Mouse (Mus musculus) adrenal gland, adult 8-10 months (tissue): ENCODE data around the gene Fbxo41. TPM values are rescaled to one million over a fixed set of nuclear protein-coding genes. Genes with fewer than 3 reads are reported as not detected.
"Not testable (repeated sequence)": the region's sequence is repeated elsewhere in the genome, so short reads cannot be mapped to it uniquely, and the experiment has no call there.

Source experiments
- DNase-seq: peaks from one replicate; pipeline ENCODE4 v3.0.0; 2022
- total RNA-seq, 4 experiments: library from RNA; stranded (reverse); gene quantifications; 2 replicates each; pipeline ENCODE4 v1.2.4; 2022

The Fbxo41 gene
- total RNA-seq, 4 experiments from 2014 or later, result 0.70 to 1.8 (median 1.5) TPM

DNA sequence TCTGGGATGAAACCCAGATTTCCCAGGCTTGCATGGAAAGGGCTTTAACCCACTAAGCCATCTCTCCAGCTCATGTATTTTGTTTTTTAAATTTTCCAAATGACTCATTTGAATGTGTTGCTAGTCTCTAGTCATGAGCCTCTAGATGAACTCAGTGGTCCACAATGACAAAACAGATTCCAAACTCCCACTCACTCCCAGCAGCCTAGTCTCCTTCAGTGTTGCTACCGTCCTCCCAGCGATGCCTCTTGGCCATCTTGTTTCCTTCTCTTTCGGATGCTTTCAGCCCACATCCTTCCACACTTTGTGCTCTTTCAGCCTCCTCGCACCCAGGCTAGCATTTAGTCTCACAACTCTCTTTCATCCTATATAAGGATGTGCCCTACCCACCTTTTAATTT lies 12.5 kb downstream of the Fbxo41 start:
- DNase-seq, result no peak

DNA sequence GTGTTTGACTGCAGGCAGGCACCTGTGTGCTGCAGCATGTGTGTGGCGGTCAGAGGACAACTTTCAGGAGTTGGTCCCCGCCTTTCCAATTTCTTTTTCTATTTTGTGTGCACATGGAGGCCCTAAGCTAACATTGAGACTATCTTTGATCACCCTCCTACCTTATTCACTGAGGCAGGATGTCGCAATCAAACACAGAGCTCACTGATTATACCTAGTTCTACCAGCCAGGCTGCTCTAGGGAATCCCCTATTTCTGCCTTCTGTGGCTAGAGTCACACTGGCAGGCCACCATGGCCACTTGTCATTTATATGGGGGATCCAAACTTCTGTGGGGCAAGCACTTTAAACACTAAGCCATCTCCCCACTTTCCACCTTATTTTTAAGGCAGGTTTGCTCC lies 13.1 kb downstream of the Fbxo41 start:
- DNase-seq, result no peak

DNA sequence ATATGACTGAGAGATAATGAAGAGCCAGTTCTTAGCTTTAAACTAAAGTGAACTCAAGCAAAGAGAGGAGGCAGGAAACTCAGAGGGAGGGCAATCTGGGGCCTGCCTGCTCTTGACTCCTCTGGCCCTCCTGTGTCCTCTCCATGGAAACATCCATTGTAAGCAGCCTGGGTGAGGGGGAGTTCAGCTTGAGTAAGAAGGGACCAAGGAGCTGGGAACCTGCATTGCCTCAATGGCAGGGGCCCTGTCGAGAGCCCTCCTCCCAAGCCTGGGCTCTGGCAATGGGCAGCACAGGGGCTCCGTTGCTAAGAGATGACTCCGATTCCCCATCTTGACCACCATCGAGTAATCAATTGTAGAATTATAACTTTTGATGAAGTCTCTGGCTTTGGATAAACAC lies 14.3 kb downstream of the Fbxo41 start:
- no peak for DNase-seq

GRCm38 (mm10) chr6:85485738-85486137 lies 17.1 kb downstream of the Fbxo41 start:
- DNase-seq, result no peak

- no peak for DNase-seq
Measured at GRCm38 (mm10) chr6:85483843-85484721, 18.7 kb downstream of the Fbxo41 start.

- no peak for DNase-seq
Measured at GRCm38 (mm10) chr6:85480685-85481084, 22.1 kb downstream of the Fbxo41 start.

DNA sequence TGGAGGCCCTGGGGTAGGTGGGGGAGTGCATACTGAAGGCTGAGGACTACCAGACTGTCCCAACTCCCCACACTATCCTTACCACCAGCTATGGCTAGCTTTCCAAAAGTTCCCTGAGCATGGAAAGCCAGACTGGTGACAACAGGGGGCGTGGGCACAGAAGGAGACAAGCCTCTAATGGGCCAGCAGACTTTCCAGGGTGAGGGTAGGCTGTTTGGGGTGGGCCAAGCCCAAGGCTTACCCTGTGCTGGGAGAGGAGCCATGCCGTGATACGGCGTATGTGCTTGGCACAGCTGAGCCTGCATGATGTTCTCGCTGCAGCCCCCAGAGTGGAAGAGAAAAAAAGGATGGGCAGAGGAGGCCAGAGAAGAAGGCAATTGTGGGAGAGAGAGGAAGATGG lies 22.8 kb downstream of the Fbxo41 start:
- no peak for DNase-seq

- DNase-seq, result no peak
Measured at GRCm38 (mm10) chr6:85478416-85478815, 24.4 kb downstream of the Fbxo41 start.

- DNase-seq, result no peak
Measured at GRCm38 (mm10) chr6:85477366-85477917, 25.4 kb downstream of the Fbxo41 start.

DNA sequence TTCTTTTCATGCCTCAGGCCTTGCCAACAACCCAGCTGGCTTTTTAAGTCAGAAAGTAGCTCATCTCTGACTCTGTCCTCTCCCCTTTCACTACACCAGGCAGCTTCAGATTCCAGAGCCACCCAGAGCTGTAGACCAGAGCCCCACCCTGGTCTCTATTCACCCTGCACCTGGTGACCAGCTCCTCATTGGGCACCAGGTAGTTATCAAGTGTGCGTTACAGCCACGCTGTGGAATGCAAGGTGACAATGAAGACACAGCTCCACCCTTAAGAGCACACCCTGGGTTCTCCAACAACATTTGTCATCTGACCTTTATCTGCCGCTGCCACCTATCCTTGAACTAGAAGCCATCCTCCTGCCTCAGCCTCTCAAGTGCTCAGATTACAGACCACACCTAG lies 27.2 kb downstream of the Fbxo41 start:
- DNase-seq, result no peak

DNA sequence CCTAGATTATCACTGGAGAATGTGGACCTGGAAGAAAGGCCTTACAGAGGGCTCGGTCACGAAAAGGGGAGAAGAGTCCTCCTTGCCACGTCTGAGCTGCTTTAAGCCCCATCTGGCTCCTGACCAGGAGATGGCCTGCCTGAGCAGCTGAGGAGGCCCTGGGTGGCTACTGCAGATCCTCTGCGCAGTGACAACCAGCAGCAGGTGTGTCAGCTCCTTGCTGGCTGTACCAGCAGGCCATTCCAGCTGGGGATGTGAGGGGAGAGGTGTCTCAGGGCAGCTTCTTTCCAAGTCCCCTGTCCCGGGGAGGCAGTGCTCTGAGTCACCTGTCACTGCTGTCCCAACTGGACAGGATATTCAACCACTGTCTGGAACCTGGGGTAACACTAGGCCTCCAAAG lies 30.3 kb downstream of the Fbxo41 start:
- DNase-seq, result no peak

GRCm38 (mm10) chr6:85471962-85472361 lies 30.8 kb downstream of the Fbxo41 start:
- no peak for DNase-seq

DNA sequence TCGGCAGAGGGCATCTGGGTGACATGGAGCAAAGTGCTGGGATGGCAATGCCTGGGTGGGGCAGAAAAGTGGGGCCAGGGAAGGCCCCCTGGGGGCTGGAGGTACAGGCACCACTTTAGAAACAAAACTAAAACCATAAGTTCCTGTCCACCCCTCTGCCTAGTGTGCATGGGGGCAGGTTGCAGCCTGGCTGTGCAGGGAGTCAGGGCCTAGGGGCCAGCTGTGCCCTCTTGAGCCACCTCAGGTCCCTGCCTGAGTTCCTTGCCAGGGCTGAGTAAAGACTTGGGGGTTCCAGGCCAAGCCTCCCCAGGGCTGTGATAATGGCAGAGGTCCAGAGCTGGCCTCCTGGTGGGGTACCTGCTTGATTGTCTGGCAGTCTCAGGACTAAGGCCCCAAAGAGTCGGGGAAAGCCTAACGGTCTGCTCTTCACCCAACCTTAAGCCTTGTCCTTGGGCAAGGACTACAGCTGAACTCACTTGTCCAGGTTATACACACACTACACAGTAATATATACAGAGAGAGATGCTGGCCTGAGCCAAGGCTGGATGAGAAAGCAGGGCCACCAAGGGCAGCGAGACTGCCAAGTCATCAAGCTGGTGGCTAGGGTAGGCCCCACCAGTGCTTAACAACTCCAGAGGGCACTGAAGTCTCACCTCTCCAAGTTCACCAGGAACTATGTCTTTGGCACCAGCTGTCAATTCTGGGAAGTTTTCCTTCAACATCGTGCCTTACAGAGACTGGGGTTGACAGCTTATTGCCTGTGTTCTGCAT lies 32.9 kb downstream of the Fbxo41 start:
- peak; percentile 47 for DNase-seq

GRCm38 (mm10) chr6:85465381-85465780 lies 37.4 kb downstream of the Fbxo41 start:
- no peak for DNase-seq

GRCm38 (mm10) chr6:85459621-85460020 lies 43.2 kb downstream of the Fbxo41 start:
- no peak for DNase-seq

- peak; percentile 32 for DNase-seq
Measured at GRCm38 (mm10) chr6:85452816-85453215, 50.0 kb downstream of the Fbxo41 start.

DNA sequence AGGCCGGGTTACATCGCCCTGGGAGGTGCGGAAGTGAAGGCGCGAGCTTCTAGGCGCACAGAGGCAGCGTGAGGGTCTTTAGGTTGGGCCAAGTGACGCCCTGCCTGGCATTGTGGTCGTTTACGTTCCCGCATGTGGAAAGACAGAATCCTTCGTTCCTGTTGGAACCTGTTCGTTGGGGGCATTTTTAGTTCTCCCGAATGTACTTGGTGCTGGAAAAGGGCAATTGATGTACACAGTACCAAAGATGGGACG lies 50.5 kb downstream of the Fbxo41 start:
- DNase-seq, result no peak

- peak; percentile 98 for DNase-seq
Measured at GRCm38 (mm10) chr6:85451664-85452410, 51.0 kb downstream of the Fbxo41 start, which contains the start of gene Pradc1. Gene Pradc1, minus strand, starts transcription at chr6:85451970.

- peak; percentile 98 for DNase-seq
Measured at GRCm38 (mm10) chr6:85450697-85451663, 51.8 kb downstream of the Fbxo41 start, which contains the start of gene Cct7. Gene Cct7, plus strand, starts transcription at chr6:85451514.

DNA sequence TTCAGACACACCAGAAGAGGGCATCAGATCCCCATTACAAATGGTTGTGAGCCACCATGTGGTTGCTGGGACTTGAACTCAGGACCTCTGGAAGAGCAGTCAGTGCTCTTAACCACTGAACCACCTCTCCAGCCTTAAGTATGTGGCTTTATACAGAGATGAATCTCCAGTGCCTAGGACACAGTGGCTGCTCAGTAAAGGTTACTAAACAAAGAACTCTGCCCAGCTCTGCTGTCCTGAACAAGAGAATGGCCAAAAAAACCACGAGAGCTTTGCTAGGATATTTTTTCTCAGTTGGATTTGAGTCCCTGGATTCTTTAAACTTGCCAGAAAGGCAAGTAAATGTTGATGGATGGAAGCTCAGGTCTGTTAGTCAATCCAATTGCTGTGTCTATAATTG lies 52.7 kb downstream of the Fbxo41 start:
- DNase-seq, result not testable (repeated sequence)

GRCm38 (mm10) chr6:85447351-85447750 lies 55.4 kb downstream of the Fbxo41 start:
- no peak for DNase-seq

- DNase-seq, result no peak
Measured at GRCm38 (mm10) chr6:85445286-85445685, 57.5 kb downstream of the Fbxo41 start.
